Mouse (Mus musculus) erythroblast, embryonic 14.5 days (primary cell): ENCODE measurements around the gene Hmga2.

ENCODE experiments used
- GATA1 ChIP-seq: IDR thresholded peaks from 2 replicates; pipeline ENCODE4 v1.6.1; 2012; ENCODE audit warnings: low read length, inconsistent platforms, mixed read lengths
- TAL1 ChIP-seq: IDR thresholded peaks from 3 replicates; pipeline ENCODE4 v1.6.1; 2012; ENCODE audit warnings: low read length, inconsistent platforms, mixed read lengths

DNA sequence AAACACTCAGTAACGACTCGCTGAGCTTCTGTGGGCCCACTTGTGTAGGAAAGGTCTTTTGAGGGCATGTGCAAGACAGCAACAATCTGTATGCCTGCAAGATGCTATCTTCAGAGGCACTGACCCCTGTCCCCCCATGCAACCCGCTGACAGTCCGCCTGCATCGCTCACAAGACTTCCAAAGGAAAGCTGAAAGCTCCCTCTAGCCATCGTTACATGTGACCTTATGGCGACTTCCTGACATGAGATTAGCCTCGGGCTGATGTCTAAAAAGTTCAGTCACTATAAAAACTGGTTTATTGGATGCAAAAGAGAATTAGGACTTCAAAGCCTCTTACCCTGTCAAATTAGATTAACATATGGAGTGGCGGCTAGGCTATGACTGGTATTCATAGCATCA lies 69.0 kb downstream of the Hmga2 start:
- TF ChIP-seq TAL1 (no peak), GATA1 (no peak)
